Comparison of ENCODE assay signal across 9 mouse cellular contexts in the genomic region with DNA sequence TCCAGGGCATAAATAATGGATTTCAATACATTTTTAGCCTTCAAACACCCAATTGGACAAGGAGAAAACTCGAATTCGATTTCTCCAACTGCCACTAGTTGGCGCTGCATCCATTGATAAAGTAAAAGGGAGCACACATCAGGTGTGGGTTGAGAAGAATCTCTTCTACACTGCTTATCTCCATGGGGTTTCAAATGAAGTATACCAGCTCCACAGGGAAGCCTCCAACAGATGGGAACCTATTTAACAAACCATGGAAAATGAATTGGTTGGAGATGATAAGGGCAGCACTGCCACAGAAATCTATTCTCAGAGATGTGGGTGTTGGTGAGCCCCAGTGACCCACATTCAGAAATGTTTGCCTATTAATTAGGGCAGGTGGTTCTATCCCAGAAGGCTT.
DNase-seq lines count a peak whose midpoint lies in the region; ATAC-seq and TF ChIP-seq lines count a peak whose summit lies in the region.
"Had no signal": no experiment of that assay in that cellular context is flagged by ENCODE, and none has a peak within 500 bp of the region (broad histone marks: within the 10 kb centered on the region; RNA-seq: fewer than 3 reads in every experiment).

No protein-coding gene starts in this region.

- TF ChIP-seq CTCF in stomach, postnatal 0 days (IDR thresholded peaks at IDR 0.05; ENCODE audit: low read depth) = peak; percentile 64

- ATAC-seq in stomach, postnatal 0 days (ENCODE audit: low FRiP score, low TSS enrichment) = no peak

- H3K27ac ChIP-seq in stomach, postnatal 0 days (replicated peaks) = no peak overlapping the region
- H3K27ac ChIP-seq: macrophage had no signal

- WGBS in stomach, postnatal 0 days = 3% methylated on average over 3 of the region's 3 CpGs

- no peak overlapping the region for H3K4me2 ChIP-seq in stomach, postnatal 0 days (replicated peaks; ENCODE audit: low read depth)

- DNase-seq in heart, postnatal 4 days = peak; percentile 9
- no peak for DNase-seq in heart, adult 11 months
- peak; percentile 4 for DNase-seq in right cerebral cortex, adult 18-20 months
- no peak for DNase-seq in right cerebral cortex, postnatal 14 days
- peak; percentile 16 to 22 for DNase-seq in cerebellum, postnatal 36 days
- DNase-seq in stomach, postnatal 0 days (ENCODE audit: low spot score) = no peak
- DNase-seq in layer of hippocampus, adult 9-10 months (ENCODE audit: low spot score) = no peak
- DNase-seq in thymus, postnatal 36 days = no peak

- H3K9me3 ChIP-seq in stomach, postnatal 0 days (ENCODE audit: control insufficient read depth, low read length) = no peaks in the 10 kb centered on the region

- H3K4me1 ChIP-seq in stomach, postnatal 0 days (replicated peaks; ENCODE audit: control insufficient read depth, insufficient read depth) = no peaks in the 10 kb centered on the region

- no peak overlapping the region for H3K9ac ChIP-seq in stomach, postnatal 0 days (ENCODE audit: low read length)

- TF ChIP-seq EP300 in stomach, postnatal 0 days (optimal IDR thresholded peaks at IDR 0.05) = no peak

- H3K27me3 ChIP-seq in stomach, postnatal 0 days (ENCODE audit: control insufficient read depth, insufficient read depth, low read length) = no peaks in the 10 kb centered on the region

- H3K4me3 ChIP-seq in stomach, postnatal 0 days (ENCODE audit: low read depth, low read length) = no peak overlapping the region

- H3K36me3 ChIP-seq in stomach, postnatal 0 days (ENCODE audit: control insufficient read depth, insufficient read depth, low read length) = no peaks in the 10 kb centered on the region

Comparison
In these comparisons a context has a peak if more than half of its experiments do, and no peak if none do; other contexts are left out.
1. DNase-seq: peak in heart, postnatal 4 days (single experiment), right cerebral cortex, adult 18-20 months (single experiment) and cerebellum, postnatal 36 days (2 of 2); none in heart, adult 11 months (single experiment), right cerebral cortex, postnatal 14 days (single experiment), stomach, postnatal 0 days (single experiment), layer of hippocampus, adult 9-10 months (single experiment) and thymus, postnatal 36 days (0 of 2).